Mouse (Mus musculus): ENCODE data around the gene Anxa11. TPM values are rescaled to one million over a fixed set of nuclear protein-coding genes. Genes with fewer than 3 reads are reported as not detected.
"Not testable (repeated sequence)": the region's sequence is repeated elsewhere in the genome, so short reads cannot be mapped to it uniquely, and the experiment has no call there.

Gene Anxa11
- polyA plus RNA-seq, 1 experiment from 2014 or later = 3.2 TPM

DNA sequence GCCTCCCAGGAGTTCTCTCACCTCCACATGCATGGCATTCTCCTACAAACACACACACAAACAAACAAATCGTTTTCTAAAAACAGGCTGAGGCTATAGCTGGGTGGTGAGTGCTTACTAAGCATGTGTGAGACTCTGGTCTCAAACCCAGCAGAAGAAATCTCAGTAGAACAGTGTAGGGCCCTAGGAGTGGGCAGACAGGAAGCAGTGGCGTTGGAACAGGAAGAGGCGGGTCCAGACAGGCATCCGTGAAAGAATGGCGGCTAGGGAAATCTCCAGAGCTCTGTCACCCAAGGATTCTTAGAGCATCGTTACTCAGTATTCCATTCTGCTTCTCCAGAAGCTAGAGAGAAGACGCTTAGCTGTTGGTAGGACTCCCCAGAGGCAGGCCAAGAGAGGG, 35.4 kb upstream of the Anxa11 start:
- no peaks in the 10 kb centered on the region for H3K9me3 ChIP-seq (ENCODE audit: control insufficient read depth, low read length)
- ATAC-seq (ENCODE audit: low FRiP score) (no peak), DNase-seq (ENCODE audit: low spot score) (no peak)
- no peak overlapping the region for H3K9ac ChIP-seq
- H3K27me3 ChIP-seq (ENCODE audit: control insufficient read depth, insufficient read depth, low read length) = no peaks in the 10 kb centered on the region
- no peak overlapping the region for H3K4me2 ChIP-seq (replicated peaks)
- WGBS = 92% methylated on average over 7 of the region's 7 CpGs
- no peaks in the 10 kb centered on the region for H3K36me3 ChIP-seq (replicated peaks; ENCODE audit: control insufficient read depth, insufficient read depth)
- no peaks in the 10 kb centered on the region for H3K4me1 ChIP-seq (replicated peaks; ENCODE audit: control insufficient read depth, insufficient read depth, low read length)
- no peak overlapping the region for H3K27ac ChIP-seq
- no peak overlapping the region for H3K4me3 ChIP-seq (replicated peaks; ENCODE audit: low read length)

DNA sequence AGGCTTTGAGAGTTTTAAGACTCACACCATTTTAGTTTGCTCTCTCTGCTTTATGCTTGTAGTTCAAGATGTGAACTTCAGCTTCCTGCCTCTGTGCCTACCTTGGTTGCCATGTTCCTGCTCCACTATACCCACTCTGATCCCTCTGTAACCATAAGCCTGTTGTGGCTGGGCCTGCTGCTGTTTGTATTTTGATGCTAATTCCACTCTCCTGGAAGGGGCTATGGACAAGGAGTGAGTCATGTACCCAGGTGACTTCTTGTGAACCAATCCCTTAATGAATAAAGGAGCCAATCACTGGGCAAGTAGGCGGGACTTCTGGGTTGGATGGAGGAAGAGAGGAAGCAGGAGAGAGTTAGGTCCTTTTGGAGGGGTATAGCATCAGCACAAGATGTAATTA, 30.9 kb upstream of the Anxa11 start:
- H3K9ac ChIP-seq; H3K27me3 ChIP-seq (ENCODE audit: control insufficient read depth, insufficient read depth, low read length); H3K4me1 ChIP-seq (replicated peaks; ENCODE audit: control insufficient read depth, insufficient read depth, low read length); ATAC-seq (ENCODE audit: low FRiP score); H3K9me3 ChIP-seq (ENCODE audit: control insufficient read depth, low read length); H3K4me3 ChIP-seq (replicated peaks; ENCODE audit: low read length); H3K36me3 ChIP-seq (replicated peaks; ENCODE audit: control insufficient read depth, insufficient read depth); DNase-seq (ENCODE audit: low spot score); H3K27ac ChIP-seq; H3K4me2 ChIP-seq (replicated peaks): not testable (repeated sequence)
- 76% methylated on average over 1 of the region's 1 CpGs for WGBS

DNA sequence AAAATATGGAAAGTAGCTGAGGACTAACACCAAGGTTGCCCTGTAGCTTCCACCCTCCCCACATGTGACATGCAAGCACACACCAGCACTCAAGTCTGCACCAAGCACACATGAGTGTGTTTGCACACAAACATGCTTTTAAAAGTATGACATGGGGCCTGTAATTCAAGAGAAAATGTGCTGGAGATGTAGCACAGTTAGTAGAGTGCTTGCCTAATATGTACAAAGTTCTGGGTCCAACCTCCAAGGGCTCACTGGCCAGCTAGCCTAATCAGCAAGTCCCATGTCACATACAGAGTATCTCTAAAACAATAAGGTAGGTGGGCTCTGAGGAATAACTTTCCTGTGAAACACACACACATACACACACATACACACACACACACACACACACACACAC, 27.8 kb upstream of the Anxa11 start:
- no peak overlapping the region for H3K4me3 ChIP-seq (replicated peaks; ENCODE audit: low read length)
- H3K27me3 ChIP-seq (ENCODE audit: control insufficient read depth, insufficient read depth, low read length) = no peaks in the 10 kb centered on the region
- H3K4me1 ChIP-seq (replicated peaks; ENCODE audit: control insufficient read depth, insufficient read depth, low read length) = no peaks in the 10 kb centered on the region
- H3K36me3 ChIP-seq (replicated peaks; ENCODE audit: control insufficient read depth, insufficient read depth) = no peaks in the 10 kb centered on the region
- no peak for DNase-seq (ENCODE audit: low spot score)
- H3K4me2 ChIP-seq (replicated peaks) = no peak overlapping the region
- H3K9ac ChIP-seq = no peak overlapping the region
- H3K9me3 ChIP-seq (ENCODE audit: control insufficient read depth, low read length) = no peaks in the 10 kb centered on the region
- no peak for ATAC-seq (ENCODE audit: low FRiP score)
- no peak overlapping the region for H3K27ac ChIP-seq

DNA sequence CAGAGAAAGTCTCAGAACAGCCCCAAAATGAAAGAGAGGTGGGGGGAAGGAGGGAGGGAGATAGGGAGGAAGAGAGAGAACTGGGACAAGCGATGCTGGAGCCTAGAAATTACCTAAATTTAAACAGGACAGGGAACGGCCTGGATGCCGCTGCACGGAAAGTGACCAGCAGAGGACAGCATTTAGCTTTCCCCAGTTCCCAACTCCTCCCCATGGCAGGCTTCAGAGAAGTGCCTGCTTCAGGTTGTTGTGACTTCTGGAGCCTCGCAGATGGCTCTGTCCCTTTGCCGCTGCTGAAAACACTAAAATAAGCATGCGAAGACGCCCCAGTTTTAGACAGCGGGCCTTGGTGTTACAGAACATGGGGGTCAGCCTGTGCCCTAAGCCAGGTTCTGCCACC, 25.5 kb upstream of the Anxa11 start:
- Histone ChIP-seq H3K36me3 (replicated peaks; ENCODE audit: control insufficient read depth, insufficient read depth) (no peaks in the 10 kb centered on the region), H3K9me3 (ENCODE audit: control insufficient read depth, low read length) (no peaks in the 10 kb centered on the region), H3K27me3 (ENCODE audit: control insufficient read depth, insufficient read depth, low read length) (no peaks in the 10 kb centered on the region), H3K9ac (no peak overlapping the region), H3K4me1 (replicated peaks; ENCODE audit: control insufficient read depth, insufficient read depth, low read length) (no peaks in the 10 kb centered on the region), H3K4me2 (replicated peaks) (no peak overlapping the region), H3K4me3 (replicated peaks; ENCODE audit: low read length) (no peak overlapping the region), H3K27ac (no peak overlapping the region)
- WGBS = 10% methylated on average over 9 of the region's 9 CpGs
- ATAC-seq (ENCODE audit: low FRiP score) (no peak), DNase-seq (ENCODE audit: low spot score) (peak; percentile 77)

DNA sequence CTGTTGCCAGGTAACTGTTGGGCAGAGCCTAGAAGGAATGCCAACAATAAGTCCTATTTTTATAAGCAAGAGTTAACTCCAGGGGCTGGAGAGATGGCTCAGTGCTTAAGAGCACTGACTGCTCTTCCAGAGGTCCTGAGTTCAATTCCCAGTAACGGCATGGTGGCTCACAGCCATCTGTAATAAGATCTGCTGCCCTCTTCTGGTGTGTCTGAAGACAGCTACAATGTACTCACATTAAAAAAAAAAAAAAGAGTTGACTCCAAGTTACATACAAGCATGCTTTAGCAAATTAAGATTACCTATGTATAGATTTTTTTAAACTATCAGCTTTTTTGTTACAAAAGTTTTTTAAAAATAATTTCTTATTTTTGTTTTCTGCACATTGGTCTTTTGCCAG, 19.4 kb upstream of the Anxa11 start:
- Histone ChIP-seq H3K9me3 (ENCODE audit: control insufficient read depth, low read length) (no peaks in the 10 kb centered on the region), H3K27ac (no peak overlapping the region), H3K4me2 (replicated peaks) (no peak overlapping the region), H3K36me3 (replicated peaks; ENCODE audit: control insufficient read depth, insufficient read depth) (no peaks in the 10 kb centered on the region), H3K27me3 (ENCODE audit: control insufficient read depth, insufficient read depth, low read length) (no peaks in the 10 kb centered on the region), H3K9ac (no peak overlapping the region), H3K4me1 (replicated peaks; ENCODE audit: control insufficient read depth, insufficient read depth, low read length) (no peaks in the 10 kb centered on the region), H3K4me3 (replicated peaks; ENCODE audit: low read length) (no peak overlapping the region)
- DNase-seq (ENCODE audit: low spot score) (no peak), ATAC-seq (ENCODE audit: low FRiP score) (no peak)
- 69% methylated on average over 1 of the region's 1 CpGs for WGBS

DNA sequence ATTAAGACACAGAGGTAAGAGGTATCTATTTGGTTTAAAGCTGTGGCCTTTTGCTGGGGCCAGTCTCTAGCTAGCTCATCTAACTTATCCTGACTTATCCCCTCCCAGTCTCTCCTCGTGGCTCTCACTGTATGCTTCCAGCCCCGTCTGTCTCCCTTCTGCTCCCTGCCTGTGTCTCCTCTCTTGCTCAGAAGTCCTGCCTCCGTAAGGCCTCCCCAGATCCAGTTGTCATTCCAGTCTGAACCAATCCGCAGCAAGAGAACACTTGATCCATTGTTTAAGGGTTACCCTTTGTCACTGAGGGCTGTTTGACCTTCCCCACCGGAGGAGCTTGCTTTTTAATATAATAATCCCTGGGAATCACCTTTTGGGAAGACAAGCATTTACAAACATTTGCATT, 17.0 kb upstream of the Anxa11 start:
- no peak for DNase-seq (ENCODE audit: low spot score)
- Histone ChIP-seq H3K4me3 (replicated peaks; ENCODE audit: low read length) (no peak overlapping the region), H3K9me3 (ENCODE audit: control insufficient read depth, low read length) (no peaks in the 10 kb centered on the region), H3K4me2 (replicated peaks) (no peak overlapping the region), H3K27ac (no peak overlapping the region), H3K27me3 (ENCODE audit: control insufficient read depth, insufficient read depth, low read length) (no peaks in the 10 kb centered on the region), H3K9ac (no peak overlapping the region), H3K4me1 (replicated peaks; ENCODE audit: control insufficient read depth, insufficient read depth, low read length) (no peaks in the 10 kb centered on the region), H3K36me3 (replicated peaks; ENCODE audit: control insufficient read depth, insufficient read depth) (no peaks in the 10 kb centered on the region)
- no peak for ATAC-seq (ENCODE audit: low FRiP score)
- 40% methylated on average over 5 of the region's 5 CpGs for WGBS

DNA sequence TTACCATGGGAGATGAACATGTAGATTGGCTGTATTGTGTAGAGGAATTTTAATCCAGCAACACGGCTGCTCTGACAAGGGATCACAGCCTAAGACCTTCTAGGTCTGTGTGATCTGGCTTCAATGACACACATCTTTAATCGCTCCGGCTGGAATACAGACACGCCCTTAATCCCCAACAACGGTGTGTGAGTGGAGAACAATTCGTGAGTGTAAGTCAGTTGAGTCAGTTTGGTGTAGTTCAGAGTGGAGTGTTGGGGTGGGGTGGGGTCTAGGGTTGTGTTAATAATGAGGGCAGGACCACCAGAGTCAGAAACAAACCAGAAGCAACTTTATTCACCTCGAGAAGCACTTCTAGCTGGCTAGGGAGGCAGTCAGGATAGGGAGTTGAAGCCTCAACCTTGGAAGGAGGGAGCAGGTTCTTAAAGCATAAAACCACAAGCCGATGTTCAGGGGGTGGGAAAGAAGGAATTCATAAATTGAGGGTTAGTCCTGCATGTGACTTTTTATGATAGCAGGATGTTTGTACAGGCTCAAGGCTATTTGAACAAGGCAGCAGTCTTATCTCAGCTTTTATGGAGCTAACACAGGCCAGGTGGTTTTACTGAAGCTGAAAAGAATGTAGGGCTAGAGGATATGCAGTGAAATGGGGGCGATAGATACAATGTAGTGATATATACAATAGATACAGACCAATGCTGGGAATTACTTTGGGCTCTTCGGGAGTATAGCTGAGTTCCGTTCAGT, 15.9 kb upstream of the Anxa11 start:
- no peak for ATAC-seq (ENCODE audit: low FRiP score)
- 89% methylated on average over 11 of the region's 11 CpGs for WGBS

DNA sequence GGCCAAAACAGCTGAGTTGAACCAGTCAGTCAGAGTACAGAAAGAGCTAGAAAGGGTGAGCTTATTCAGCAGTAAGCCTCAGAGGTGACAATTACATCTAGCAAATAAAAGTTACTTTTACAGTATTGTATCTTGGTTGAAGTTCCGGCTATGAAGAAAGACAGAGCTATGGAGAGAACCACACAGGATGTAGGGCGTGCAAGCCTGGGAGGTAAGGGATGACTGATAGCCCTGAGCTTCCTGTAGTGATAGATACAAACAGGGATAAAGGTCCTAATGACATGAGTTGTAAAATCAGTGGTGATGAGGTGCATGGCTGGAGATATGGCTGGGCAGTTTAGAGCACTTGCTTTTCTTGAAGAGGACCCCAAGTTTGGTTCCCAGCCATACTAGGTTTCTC, 15.1 kb upstream of the Anxa11 start:
- no peak for DNase-seq (ENCODE audit: low spot score)
- no peaks in the 10 kb centered on the region for H3K36me3 ChIP-seq (replicated peaks; ENCODE audit: control insufficient read depth, insufficient read depth)
- no peak for ATAC-seq (ENCODE audit: low FRiP score)
- no peak overlapping the region for H3K4me3 ChIP-seq (replicated peaks; ENCODE audit: low read length)
- H3K4me2 ChIP-seq (replicated peaks) = no peak overlapping the region
- no peak overlapping the region for H3K9ac ChIP-seq
- no peaks in the 10 kb centered on the region for H3K4me1 ChIP-seq (replicated peaks; ENCODE audit: control insufficient read depth, insufficient read depth, low read length)
- no peaks in the 10 kb centered on the region for H3K27me3 ChIP-seq (ENCODE audit: control insufficient read depth, insufficient read depth, low read length)
- 96% methylated on average over 2 of the region's 2 CpGs for WGBS
- H3K9me3 ChIP-seq (ENCODE audit: control insufficient read depth, low read length) = no peaks in the 10 kb centered on the region
- H3K27ac ChIP-seq = no peak overlapping the region

More for the DNA sequence above, 15.9 kb upstream of the Anxa11 start:
- no peak overlapping the region for H3K9ac ChIP-seq
- no peak overlapping the region for H3K4me2 ChIP-seq (replicated peaks)
- H3K36me3 ChIP-seq (replicated peaks; ENCODE audit: control insufficient read depth, insufficient read depth) = no peaks in the 10 kb centered on the region
- no peaks in the 10 kb centered on the region for H3K4me1 ChIP-seq (replicated peaks; ENCODE audit: control insufficient read depth, insufficient read depth, low read length)
- H3K9me3 ChIP-seq (ENCODE audit: control insufficient read depth, low read length) = no peaks in the 10 kb centered on the region
- DNase-seq (ENCODE audit: low spot score) = no peak
- H3K27ac ChIP-seq = no peak overlapping the region
- H3K4me3 ChIP-seq (replicated peaks; ENCODE audit: low read length) = no peak overlapping the region
- H3K27me3 ChIP-seq (ENCODE audit: control insufficient read depth, insufficient read depth, low read length) = no peaks in the 10 kb centered on the region

DNA sequence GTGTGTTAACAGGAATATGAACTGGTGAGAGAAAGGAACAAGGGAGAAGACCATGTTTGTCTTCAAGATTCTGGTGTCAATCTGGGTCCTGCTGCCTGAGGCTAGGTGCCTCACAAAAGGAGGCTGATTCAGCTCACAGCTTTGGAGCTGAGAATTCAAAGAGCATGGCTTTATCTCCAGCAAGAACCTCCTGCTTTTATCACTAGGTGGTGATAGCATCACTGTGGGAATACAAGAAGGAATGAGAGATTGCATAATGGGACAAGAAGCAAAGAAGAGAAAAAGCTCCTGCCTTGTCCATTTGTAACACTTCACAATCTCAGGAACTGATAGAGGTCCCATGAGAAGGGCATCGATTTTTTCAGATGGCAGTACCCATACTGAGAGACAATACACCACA, 10.6 kb upstream of the Anxa11 start:
- 73% methylated on average over 1 of the region's 1 CpGs for WGBS
- H3K4me3 ChIP-seq (replicated peaks; ENCODE audit: low read length) = no peak overlapping the region
- H3K36me3 ChIP-seq (replicated peaks; ENCODE audit: control insufficient read depth, insufficient read depth) = no peaks in the 10 kb centered on the region
- no peak overlapping the region for H3K4me2 ChIP-seq (replicated peaks)
- no peak overlapping the region for H3K9ac ChIP-seq
- DNase-seq (ENCODE audit: low spot score) (no peak), ATAC-seq (ENCODE audit: low FRiP score) (no peak)
- H3K27ac ChIP-seq = no peak overlapping the region
- no peaks in the 10 kb centered on the region for H3K9me3 ChIP-seq (ENCODE audit: control insufficient read depth, low read length)
- H3K27me3 ChIP-seq (ENCODE audit: control insufficient read depth, insufficient read depth, low read length) = no peaks in the 10 kb centered on the region
- H3K4me1 ChIP-seq (replicated peaks; ENCODE audit: control insufficient read depth, insufficient read depth, low read length) = no peaks in the 10 kb centered on the region

DNA sequence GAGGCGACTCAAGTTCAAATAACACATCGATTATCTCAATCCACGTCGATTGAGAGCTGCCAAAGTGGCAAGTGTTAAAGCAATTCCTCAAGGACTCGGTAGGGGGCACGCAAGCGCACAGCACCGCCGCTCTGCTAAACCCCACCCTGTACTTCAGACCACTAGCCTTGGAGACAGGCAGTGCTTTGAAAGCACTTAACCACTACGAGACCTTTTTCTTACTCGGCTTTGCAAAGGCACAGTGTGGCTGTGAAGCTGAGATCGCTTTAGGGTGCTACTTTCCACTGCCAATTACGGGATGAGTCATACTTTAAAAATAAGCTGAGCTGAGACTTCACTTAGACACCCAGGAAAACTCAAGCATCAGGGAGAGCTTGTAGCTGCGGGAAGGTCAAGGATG, 9.7 kb upstream of the Anxa11 start:
- Histone ChIP-seq H3K9ac (no peak overlapping the region), H3K36me3 (replicated peaks; ENCODE audit: control insufficient read depth, insufficient read depth) (no peaks in the 10 kb centered on the region), H3K27me3 (ENCODE audit: control insufficient read depth, insufficient read depth, low read length) (no peaks in the 10 kb centered on the region), H3K27ac (no peak overlapping the region), H3K4me3 (replicated peaks; ENCODE audit: low read length) (no peak overlapping the region), H3K4me2 (replicated peaks) (no peak overlapping the region), H3K4me1 (replicated peaks; ENCODE audit: control insufficient read depth, insufficient read depth, low read length) (no peaks in the 10 kb centered on the region), H3K9me3 (ENCODE audit: control insufficient read depth, low read length) (no peaks in the 10 kb centered on the region)
- ATAC-seq (ENCODE audit: low FRiP score) (no peak), DNase-seq (ENCODE audit: low spot score) (peak; percentile 62)
- WGBS = 11% methylated on average over 14 of the region's 14 CpGs

Data from hindbrain, embryonic 14.5 days (tissue).